Mouse (Mus musculus): ENCODE measurements around the gene Fam53b. TPM values are rescaled to one million over a fixed set of nuclear protein-coding genes. Genes with fewer than 3 reads are reported as not detected.

The Fam53b gene
- polyA plus RNA-seq, 1 experiment from 2014 or later = 11.9 TPM

DNA sequence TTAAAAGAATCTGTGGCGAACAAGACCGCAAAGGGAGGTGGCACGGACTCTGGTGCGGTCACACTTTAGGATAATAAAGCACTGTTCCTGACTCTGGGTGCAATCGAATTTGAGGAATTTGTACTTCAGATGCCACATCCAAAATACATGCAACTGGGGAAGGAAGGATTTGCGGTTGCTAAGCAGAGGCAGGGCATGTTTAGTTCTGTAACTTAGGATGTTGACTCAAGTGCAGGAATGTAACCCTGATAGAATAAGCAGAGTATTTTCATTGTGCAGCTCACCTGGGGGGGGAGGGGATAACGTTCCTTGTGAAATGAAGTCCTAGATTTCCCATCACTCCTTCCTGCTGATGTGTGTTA lies 384 bp upstream of the Fam53b start:
- Histone ChIP-seq H3K27me3 (ENCODE audit: control insufficient read depth, insufficient read depth, low read length) (no peaks in the 10 kb centered on the region), H3K36me3 (ENCODE audit: control insufficient read depth, insufficient read depth, low read length) (no peaks in the 10 kb centered on the region), H3K9me3 (replicated peaks; ENCODE audit: control insufficient read depth, low read length) (no peaks in the 10 kb centered on the region), H3K4me2 (peak overlapping the region; percentile 88), H3K4me1 (ENCODE audit: control insufficient read depth, insufficient read depth, low read length) (peaks cover 19% of the 10 kb centered on the region), H3K9ac (ENCODE audit: low read depth, low read length) (peak overlapping the region; percentile 90), H3K4me3 (ENCODE audit: low read depth, low read length) (peak overlapping the region; percentile 68), H3K27ac (ENCODE audit: low read depth, low read length) (peak overlapping the region; percentile 91)
- 2% methylated on average over 7 of the region's 7 CpGs for WGBS (ENCODE audit: insufficient replicate concordance)
- no peak for ATAC-seq (replicated peaks; ENCODE audit: insufficient number of reproducible peaks, low FRiP score, low TSS enrichment)

DNA sequence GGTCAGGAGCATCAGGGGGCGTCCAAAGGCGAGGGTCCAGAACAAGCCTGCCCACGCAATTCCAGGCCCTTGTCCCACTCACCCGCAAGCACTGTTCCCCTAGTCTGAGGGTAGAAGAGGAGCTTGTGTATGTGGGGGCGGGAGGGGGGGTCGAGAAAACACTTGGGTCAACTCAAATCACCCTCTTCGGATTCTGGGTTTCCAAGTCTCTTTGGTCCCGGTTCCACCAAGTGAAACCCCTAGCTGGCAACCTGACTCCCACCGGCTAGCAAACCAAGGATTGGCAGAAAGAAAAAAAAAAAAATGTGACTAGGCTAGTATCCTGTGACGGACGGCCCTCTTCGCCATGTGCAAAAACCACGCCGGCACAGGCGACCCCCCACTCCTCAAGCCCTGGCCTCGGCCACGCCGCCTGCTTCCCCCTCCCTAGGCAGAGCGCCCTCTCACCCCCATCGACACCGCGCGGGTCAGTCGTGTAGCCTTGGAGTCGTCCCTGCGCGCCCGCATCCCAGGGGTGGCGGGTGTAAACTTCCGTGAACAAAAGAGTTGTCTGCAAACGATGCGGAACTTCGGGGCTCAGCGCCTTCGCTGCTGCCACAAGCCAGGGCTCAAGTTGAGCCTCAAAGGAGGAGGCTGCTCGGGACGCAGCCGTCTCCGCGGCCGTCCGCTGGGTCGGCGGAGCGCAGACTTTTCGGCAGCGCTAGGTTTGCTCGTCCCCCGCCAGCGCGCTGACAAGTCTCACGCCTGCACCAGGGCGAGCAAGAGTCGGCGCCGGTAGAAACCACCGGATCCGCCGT lies 869 bp downstream of the Fam53b start:
- no peaks in the 10 kb centered on the region for H3K27me3 ChIP-seq (ENCODE audit: control insufficient read depth, insufficient read depth, low read length)
- no peaks in the 10 kb centered on the region for H3K9me3 ChIP-seq (replicated peaks; ENCODE audit: control insufficient read depth, low read length)
- peak overlapping the region; percentile 68 for H3K4me3 ChIP-seq (ENCODE audit: low read depth, low read length)
- under 1% methylated on average over 59 of the region's 59 CpGs for WGBS (ENCODE audit: insufficient replicate concordance)
- H3K27ac ChIP-seq (ENCODE audit: low read depth, low read length) = peak overlapping the region; percentile 91
- H3K4me2 ChIP-seq = peak overlapping the region; percentile 88
- H3K4me1 ChIP-seq (ENCODE audit: control insufficient read depth, insufficient read depth, low read length) = peaks cover 31% of the 10 kb centered on the region
- peak; percentile 12; the same call in 1 of the 2 replicates for ATAC-seq (replicated peaks; ENCODE audit: insufficient number of reproducible peaks, low FRiP score, low TSS enrichment)
- H3K36me3 ChIP-seq (ENCODE audit: control insufficient read depth, insufficient read depth, low read length) = no peaks in the 10 kb centered on the region
- peak overlapping the region; percentile 90 for H3K9ac ChIP-seq (ENCODE audit: low read depth, low read length)

DNA sequence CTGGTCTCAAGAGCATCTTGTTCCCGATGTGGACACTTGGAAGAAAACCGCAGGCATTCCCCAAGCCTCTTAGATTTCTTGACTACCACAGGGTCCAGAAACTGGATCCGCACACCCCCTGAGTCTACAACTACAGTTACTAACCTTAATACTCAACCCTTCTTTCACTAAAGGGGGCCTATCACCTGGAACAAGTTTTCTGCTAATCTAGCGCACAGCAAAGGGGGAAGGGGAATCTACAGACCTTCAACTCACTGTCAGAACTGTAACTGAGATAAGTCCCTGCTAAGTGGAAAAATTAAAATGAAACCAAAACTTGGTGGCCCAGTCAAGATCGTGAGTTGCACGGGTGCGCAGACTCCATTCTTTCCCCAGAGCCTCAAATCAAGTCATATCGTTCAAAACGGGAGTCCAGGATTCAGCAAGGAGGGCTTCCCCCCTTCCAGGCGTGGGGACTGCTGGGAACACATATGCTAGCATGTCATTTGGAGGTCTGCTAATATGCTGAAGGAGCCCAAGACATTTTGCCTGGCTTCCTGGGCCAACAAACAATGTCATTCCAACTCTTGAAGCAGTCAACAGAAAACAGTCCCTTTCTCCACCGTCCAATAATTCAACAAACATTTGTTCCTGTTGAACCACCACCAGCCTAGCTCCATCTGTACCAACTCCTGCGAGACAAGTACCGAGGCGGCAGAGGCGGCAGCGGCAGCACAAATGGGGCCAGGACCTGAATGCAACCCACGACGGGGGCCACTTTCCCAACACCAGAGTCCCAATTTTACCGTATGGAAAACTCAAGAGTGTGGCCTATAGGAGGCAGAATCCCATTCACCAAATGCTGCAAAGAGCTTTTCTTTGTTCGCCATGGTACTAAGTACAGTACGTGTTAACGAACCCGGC lies 1.7 kb downstream of the Fam53b start:
- H3K4me2 ChIP-seq = peak overlapping the region; percentile 88
- peak overlapping the region; percentile 68 for H3K4me3 ChIP-seq (ENCODE audit: low read depth, low read length)
- no peaks in the 10 kb centered on the region for H3K36me3 ChIP-seq (ENCODE audit: control insufficient read depth, insufficient read depth, low read length)
- H3K4me1 ChIP-seq (ENCODE audit: control insufficient read depth, insufficient read depth, low read length) = peaks cover 39% of the 10 kb centered on the region
- H3K27me3 ChIP-seq (ENCODE audit: control insufficient read depth, insufficient read depth, low read length) = no peaks in the 10 kb centered on the region
- peak overlapping the region; percentile 90 for H3K9ac ChIP-seq (ENCODE audit: low read depth, low read length)
- H3K9me3 ChIP-seq (replicated peaks; ENCODE audit: control insufficient read depth, low read length) = no peaks in the 10 kb centered on the region
- WGBS (ENCODE audit: insufficient replicate concordance) = 10% methylated on average over 23 of the region's 23 CpGs
- H3K27ac ChIP-seq (ENCODE audit: low read depth, low read length) = no peak overlapping the region
- ATAC-seq (replicated peaks; ENCODE audit: insufficient number of reproducible peaks, low FRiP score, low TSS enrichment) = no peak

DNA sequence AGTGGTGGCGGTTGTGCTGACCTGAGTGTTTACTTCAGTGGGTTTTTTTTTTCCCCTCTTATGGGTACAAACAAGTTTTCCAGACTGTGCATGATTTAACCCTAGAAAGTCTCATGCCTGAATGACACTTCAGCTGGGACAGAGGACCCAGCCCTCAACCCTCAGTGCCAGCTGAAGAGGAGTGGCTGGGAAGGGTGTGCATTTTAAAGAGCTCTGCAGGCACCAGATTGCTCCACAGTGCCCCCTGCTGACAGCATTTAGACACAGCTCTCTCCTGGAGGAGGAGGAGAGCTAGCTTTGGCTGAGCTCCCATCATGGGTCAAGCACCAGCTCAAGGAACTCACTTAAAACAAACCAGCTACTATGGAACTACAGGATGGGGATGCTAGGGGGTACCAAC lies 2.8 kb downstream of the Fam53b start:
- no peaks in the 10 kb centered on the region for H3K9me3 ChIP-seq (replicated peaks; ENCODE audit: control insufficient read depth, low read length)
- H3K36me3 ChIP-seq (ENCODE audit: control insufficient read depth, insufficient read depth, low read length) = no peaks in the 10 kb centered on the region
- ATAC-seq (replicated peaks; ENCODE audit: insufficient number of reproducible peaks, low FRiP score, low TSS enrichment) = no peak
- no peak overlapping the region for H3K4me3 ChIP-seq (ENCODE audit: low read depth, low read length)
- no peak overlapping the region for H3K9ac ChIP-seq (ENCODE audit: low read depth, low read length)
- 88% methylated on average over 1 of the region's 1 CpGs for WGBS (ENCODE audit: insufficient replicate concordance)
- H3K4me2 ChIP-seq = no peak overlapping the region
- no peak overlapping the region for H3K27ac ChIP-seq (ENCODE audit: low read depth, low read length)
- peaks cover 49% of the 10 kb centered on the region for H3K4me1 ChIP-seq (ENCODE audit: control insufficient read depth, insufficient read depth, low read length)
- no peaks in the 10 kb centered on the region for H3K27me3 ChIP-seq (ENCODE audit: control insufficient read depth, insufficient read depth, low read length)

DNA sequence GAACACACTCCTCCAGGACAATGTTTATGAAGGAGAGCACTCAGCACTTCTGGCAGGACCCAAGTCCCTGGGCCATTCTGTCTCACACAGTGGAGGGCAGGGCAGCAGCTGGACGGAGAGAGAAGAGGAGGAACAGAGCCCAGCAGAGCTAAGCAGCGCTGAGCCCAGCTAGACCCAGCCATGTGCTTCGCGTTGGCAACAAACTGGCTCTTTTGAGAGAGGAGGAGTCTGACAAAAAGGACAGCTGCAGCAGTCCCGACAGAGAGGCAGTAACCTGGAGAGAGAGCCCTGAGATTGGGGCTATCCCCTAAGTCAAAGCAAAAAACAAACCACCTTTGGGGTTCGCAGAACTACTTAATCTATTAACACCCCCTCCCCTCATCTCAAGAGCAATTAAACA lies 3.3 kb downstream of the Fam53b start:
- no peak for ATAC-seq (replicated peaks; ENCODE audit: insufficient number of reproducible peaks, low FRiP score, low TSS enrichment)
- peaks cover 49% of the 10 kb centered on the region for H3K4me1 ChIP-seq (ENCODE audit: control insufficient read depth, insufficient read depth, low read length)
- H3K4me3 ChIP-seq (ENCODE audit: low read depth, low read length) = no peak overlapping the region
- no peaks in the 10 kb centered on the region for H3K27me3 ChIP-seq (ENCODE audit: control insufficient read depth, insufficient read depth, low read length)
- no peak overlapping the region for H3K27ac ChIP-seq (ENCODE audit: low read depth, low read length)
- no peaks in the 10 kb centered on the region for H3K9me3 ChIP-seq (replicated peaks; ENCODE audit: control insufficient read depth, low read length)
- no peak overlapping the region for H3K4me2 ChIP-seq
- H3K36me3 ChIP-seq (ENCODE audit: control insufficient read depth, insufficient read depth, low read length) = no peaks in the 10 kb centered on the region
- H3K9ac ChIP-seq (ENCODE audit: low read depth, low read length) = 0 out of 2 replicates have a peak overlapping the region, but pooled peaks have one; percentile 30
- 24% methylated on average over 6 of the region's 6 CpGs for WGBS (ENCODE audit: insufficient replicate concordance)

DNA sequence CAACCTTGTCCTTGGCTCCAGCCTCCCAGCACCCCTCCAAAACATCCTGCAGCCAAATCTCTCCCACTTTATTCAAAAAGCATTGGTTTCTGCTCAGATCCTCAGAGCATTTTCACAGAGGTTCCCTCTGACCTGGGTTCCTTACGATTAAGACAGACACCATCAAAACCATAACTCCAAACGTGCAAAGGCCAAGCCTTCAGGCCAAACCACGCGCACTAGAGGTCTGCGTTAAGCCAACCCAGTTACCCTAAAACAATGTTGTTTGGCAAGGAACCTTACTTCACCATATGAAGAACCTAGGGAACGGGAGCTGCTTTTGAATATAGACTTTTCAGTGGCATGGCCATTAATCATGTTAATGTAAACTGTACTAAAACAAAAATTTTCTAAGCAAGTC lies 4.0 kb downstream of the Fam53b start:
- peaks cover 49% of the 10 kb centered on the region for H3K4me1 ChIP-seq (ENCODE audit: control insufficient read depth, insufficient read depth, low read length)
- H3K9ac ChIP-seq (ENCODE audit: low read depth, low read length) = no peak overlapping the region
- no peaks in the 10 kb centered on the region for H3K9me3 ChIP-seq (replicated peaks; ENCODE audit: control insufficient read depth, low read length)
- no peak overlapping the region for H3K4me3 ChIP-seq (ENCODE audit: low read depth, low read length)
- H3K27me3 ChIP-seq (ENCODE audit: control insufficient read depth, insufficient read depth, low read length) = no peaks in the 10 kb centered on the region
- ATAC-seq (replicated peaks; ENCODE audit: insufficient number of reproducible peaks, low FRiP score, low TSS enrichment) = no peak
- H3K4me2 ChIP-seq = peak overlapping the region; percentile 54
- no peaks in the 10 kb centered on the region for H3K36me3 ChIP-seq (ENCODE audit: control insufficient read depth, insufficient read depth, low read length)
- WGBS (ENCODE audit: insufficient replicate concordance) = 45% methylated on average over 6 of the region's 6 CpGs
- no peak overlapping the region for H3K27ac ChIP-seq (ENCODE audit: low read depth, low read length)

DNA sequence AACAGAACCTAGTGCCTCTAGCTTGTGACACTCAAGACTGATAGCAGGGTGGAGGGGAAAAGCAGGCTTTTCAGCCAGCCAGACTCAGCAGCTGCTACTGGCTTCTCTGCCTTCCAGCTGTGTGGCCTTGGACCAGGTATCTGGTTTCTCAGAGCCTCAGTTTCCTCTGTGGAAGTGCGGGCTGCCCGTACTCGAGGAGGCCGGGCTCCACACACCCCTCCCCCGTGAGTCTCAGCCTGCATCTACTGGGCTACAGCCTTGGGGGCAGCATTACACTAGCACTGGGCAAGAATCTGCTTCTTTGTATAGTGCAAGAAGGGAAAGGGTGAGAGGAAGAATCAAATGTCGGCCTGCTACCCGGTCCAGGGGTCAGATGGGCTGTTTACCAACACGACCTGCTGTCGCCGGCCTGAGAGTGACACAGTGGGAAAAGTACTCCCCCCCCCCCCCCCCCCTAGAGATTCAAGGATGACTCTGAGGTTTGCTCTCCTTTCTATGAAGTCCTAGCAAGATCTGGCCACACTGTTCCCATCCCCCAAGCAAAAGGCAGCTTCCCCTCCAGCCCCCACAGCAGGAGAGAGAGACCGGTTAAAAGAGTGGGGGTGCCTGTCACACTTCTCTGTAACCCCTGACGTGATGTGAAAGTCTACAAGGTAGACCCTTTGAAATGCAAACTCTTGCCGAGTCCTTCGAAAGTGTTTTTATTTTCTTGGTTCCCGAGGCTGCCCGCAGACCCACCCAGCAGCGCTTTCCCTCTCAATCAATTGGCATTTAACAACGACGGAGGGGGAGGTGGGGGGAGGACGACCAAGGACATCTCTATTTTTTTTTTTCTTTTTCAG lies 4.6 kb downstream of the Fam53b start:
- Histone ChIP-seq H3K9ac (ENCODE audit: low read depth, low read length) (peak overlapping the region; percentile 57), H3K27me3 (ENCODE audit: control insufficient read depth, insufficient read depth, low read length) (no peaks in the 10 kb centered on the region), H3K9me3 (replicated peaks; ENCODE audit: control insufficient read depth, low read length) (no peaks in the 10 kb centered on the region), H3K4me3 (ENCODE audit: low read depth, low read length) (no peak overlapping the region), H3K36me3 (ENCODE audit: control insufficient read depth, insufficient read depth, low read length) (no peaks in the 10 kb centered on the region), H3K27ac (ENCODE audit: low read depth, low read length) (peak overlapping the region; percentile 76), H3K4me2 (peak overlapping the region; percentile 54), H3K4me1 (ENCODE audit: control insufficient read depth, insufficient read depth, low read length) (peaks cover 54% of the 10 kb centered on the region)
- 6% methylated on average over 20 of the region's 20 CpGs for WGBS (ENCODE audit: insufficient replicate concordance)
- ATAC-seq (replicated peaks; ENCODE audit: insufficient number of reproducible peaks, low FRiP score, low TSS enrichment) = no peak
